Mouse (Mus musculus) forebrain, embryonic 15.5 days (tissue): ENCODE measurements around the gene Lrrc8d. TPM values are rescaled to one million over a fixed set of nuclear protein-coding genes. Genes with fewer than 3 reads are reported as not detected.

Experiments
- ATAC-seq: fragments of 200-750 bp; cut with Nextera tagmentation; replicated peaks from 2 replicates; pipeline ENCODE4 v1.8.0; 2017; ENCODE audit warnings: mild to moderate bottlenecking, moderate TSS enrichment, moderate library complexity
- H3K27ac ChIP-seq: fragments of 300-500 bp; sonication (generic); replicated peaks from 2 replicates; pipeline ENCODE4 v1.5.1; 2015; ENCODE audit warnings: mild to moderate bottlenecking, inconsistent platforms
- H3K27me3 ChIP-seq: fragments of 300-500 bp; sonication (generic); 2 replicates; pipeline ENCODE4 v1.6.1; 2015; ENCODE audit warnings: inconsistent platforms
- H3K36me3 ChIP-seq: fragments of 300-500 bp; sonication (generic); 2 replicates; pipeline ENCODE4 v1.6.1; 2015; ENCODE audit warnings: mild to moderate bottlenecking, inconsistent platforms
- H3K4me1 ChIP-seq: fragments of 300-500 bp; sonication (generic); 2 replicates; pipeline ENCODE4 v1.6.1; 2015; ENCODE audit warnings: inconsistent platforms
- H3K4me2 ChIP-seq: fragments of 300-500 bp; sonication (generic); replicated peaks from 2 replicates; pipeline ENCODE4 v1.6.1; 2015; ENCODE audit warnings: mild to moderate bottlenecking, inconsistent platforms
- H3K4me3 ChIP-seq: fragments of 300-500 bp; sonication (generic); 2 replicates; pipeline ENCODE4 v1.5.1; 2015; ENCODE audit warnings: mild to moderate bottlenecking, inconsistent platforms
- H3K9ac ChIP-seq: fragments of 300-500 bp; sonication (generic); replicated peaks from 2 replicates; pipeline ENCODE4 v1.6.1; 2015; ENCODE audit warnings: mild to moderate bottlenecking, inconsistent platforms
- H3K9me3 ChIP-seq: fragments of 300-500 bp; sonication (generic); 2 replicates; pipeline ENCODE4 v1.6.1; 2016; ENCODE audit warnings: inconsistent platforms
- WGBS: fragments of 180-500 bp; shearing (Covaris S2); methylation state at CpG from one replicate; pipeline ENCODE4 v1.1.7; 2015; ENCODE audit warnings: mixed read lengths; 5-methylcytosine and 5-hydroxymethylcytosine counted together
- polyA plus RNA-seq: library from polyadenylated mRNA; unstranded; fragments of >200 nt; fragmentation: Nextera tagmentation; extraction: Ambion mirVana; gene quantifications from 2 replicates; pipeline ENCODE4 v1.2.1, GENCODE M21; 2015

Lrrc8d gene
- 33.9 and 38.2 TPM in 2 replicates for polyA plus RNA-seq

DNA sequence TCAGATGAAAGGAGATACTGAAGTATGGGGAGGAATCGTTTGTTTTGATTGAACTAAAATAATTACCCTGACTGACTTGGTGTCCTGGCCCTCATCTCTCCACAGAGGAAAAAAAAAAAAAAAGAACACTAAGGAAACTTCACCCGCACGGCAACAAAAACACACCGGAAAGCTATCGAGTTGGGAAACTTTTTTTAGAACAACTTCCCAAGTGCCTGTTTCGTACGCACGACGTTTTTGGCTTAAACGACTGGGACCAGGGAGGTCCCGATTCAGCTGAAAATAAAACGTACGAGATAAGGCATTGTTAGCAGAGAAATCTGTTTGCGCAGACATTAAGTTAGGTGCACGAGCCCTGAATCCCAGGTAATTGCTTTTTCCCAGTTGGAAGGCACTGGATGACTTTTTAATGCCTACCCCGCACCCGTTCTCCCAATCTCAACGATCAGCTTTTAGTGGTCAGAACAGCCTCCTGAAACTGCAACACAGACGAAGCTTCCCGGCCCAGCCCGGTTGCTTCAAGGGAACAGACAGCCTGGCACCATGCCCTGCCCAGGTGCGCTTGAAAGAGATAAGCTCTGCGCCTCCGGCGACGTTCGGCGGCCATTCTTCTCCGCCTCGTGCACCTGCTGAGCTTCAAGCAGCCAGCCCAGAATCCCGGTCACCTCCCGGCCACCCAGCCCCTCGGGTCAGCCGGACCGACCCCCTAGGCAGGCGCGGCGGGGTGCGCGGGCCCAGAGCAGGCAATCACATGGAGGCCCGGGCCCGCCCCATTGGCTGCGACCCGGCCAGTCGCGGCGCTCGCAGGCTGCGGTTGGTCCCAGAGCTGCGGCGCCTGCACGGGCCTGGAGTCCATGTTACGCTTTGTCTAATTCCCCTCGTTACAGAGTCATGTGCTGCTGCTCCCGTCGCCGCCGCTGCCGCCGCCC is at the start of gene Lrrc8d:
Gene Lrrc8d (plus strand): TSS at position 829 of the 929 bp plus-strand sequence.
- peak; percentile 98 for ATAC-seq
- Histone ChIP-seq H3K4me1 (peaks cover 45% of the 10 kb centered on the region), H3K4me2 (peak within 1 kb of the TSS; percentile 58), H3K9me3 (no peaks in the 10 kb centered on the region), H3K9ac (peak within 1 kb of the TSS; percentile 98), H3K4me3 (peak within 1 kb of the TSS; percentile 80), H3K36me3 (no peaks in the 10 kb centered on the region), H3K27ac (peak within 1 kb of the TSS; percentile 93), H3K27me3 (no peaks in the 10 kb centered on the region)
- 1% methylated on average over 60 of the region's 60 CpGs for WGBS

DNA sequence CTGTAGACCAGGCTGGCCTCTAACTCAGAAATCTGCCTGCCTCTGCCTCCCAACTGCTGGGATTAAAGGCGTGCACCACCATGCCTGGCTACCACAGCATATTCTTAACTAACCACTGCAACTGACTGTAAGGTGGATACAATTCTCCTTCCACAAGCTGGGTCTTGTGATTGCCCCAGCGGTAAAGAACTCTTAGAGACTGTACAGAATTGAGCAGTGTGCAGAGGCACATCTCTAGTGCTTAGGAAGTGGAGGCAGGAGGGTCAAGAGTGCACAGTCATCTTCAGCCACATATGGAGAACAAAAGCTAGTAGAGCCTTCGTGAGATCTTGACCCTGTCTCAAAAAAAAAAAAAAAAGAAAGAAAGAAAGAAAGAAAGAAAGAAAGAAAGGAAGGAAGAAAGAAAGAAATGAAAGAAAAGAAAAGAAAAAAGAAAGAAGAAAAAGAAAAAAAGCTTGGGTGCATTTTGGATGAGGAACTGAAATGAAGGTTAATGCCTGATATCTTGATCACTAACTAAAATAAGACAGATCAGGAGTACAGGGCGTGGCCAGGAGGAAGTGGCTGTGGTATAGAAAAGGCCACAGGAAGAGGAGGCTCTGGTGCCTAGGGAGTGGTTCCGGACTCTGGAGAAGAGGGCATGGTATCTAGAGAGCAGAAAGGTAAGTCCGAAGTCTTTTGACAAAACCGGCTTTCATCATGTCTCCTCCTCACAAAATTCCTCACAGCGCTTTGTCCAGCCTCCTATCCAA is 48.9 kb upstream of the Lrrc8d start:
- no peaks in the 10 kb centered on the region for H3K36me3 ChIP-seq
- no peak overlapping the region for H3K27ac ChIP-seq
- no peak overlapping the region for H3K4me2 ChIP-seq
- no peak overlapping the region for H3K4me3 ChIP-seq
- no peaks in the 10 kb centered on the region for H3K27me3 ChIP-seq
- peaks cover 14% of the 10 kb centered on the region for H3K4me1 ChIP-seq
- ATAC-seq = no peak
- 91% methylated on average over 8 of the region's 8 CpGs for WGBS
- no peaks in the 10 kb centered on the region for H3K9me3 ChIP-seq
- H3K9ac ChIP-seq = no peak overlapping the region

DNA sequence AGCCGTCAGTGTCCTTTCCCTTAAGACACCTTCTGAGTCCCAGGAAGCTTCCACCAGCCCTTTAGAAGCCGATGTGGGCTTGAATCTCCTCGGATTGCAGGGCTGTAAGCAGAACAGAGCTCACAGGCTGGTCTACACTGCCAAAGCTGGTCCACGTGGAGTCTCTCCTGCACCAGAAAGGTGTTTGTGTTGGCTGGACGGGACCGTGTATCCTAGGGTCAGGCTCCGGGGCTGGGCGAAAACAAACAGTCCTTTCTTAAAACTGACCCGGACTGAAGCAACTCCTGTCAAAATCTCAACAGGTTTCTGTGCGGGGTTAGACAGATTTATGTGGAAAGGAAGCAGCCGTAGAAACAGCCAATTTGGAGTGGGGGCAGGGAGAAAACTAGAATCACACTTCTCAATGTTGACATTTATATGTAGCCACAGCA is 48.2 kb upstream of the Lrrc8d start:
- H3K4me1 ChIP-seq = peaks cover 14% of the 10 kb centered on the region
- WGBS = 86% methylated on average over 11 of the region's 11 CpGs
- no peaks in the 10 kb centered on the region for H3K36me3 ChIP-seq
- no peak overlapping the region for H3K4me2 ChIP-seq
- H3K27ac ChIP-seq = no peak overlapping the region
- H3K9me3 ChIP-seq = no peaks in the 10 kb centered on the region
- no peak for ATAC-seq
- no peaks in the 10 kb centered on the region for H3K27me3 ChIP-seq
- H3K9ac ChIP-seq = no peak overlapping the region
- H3K4me3 ChIP-seq = no peak overlapping the region

DNA sequence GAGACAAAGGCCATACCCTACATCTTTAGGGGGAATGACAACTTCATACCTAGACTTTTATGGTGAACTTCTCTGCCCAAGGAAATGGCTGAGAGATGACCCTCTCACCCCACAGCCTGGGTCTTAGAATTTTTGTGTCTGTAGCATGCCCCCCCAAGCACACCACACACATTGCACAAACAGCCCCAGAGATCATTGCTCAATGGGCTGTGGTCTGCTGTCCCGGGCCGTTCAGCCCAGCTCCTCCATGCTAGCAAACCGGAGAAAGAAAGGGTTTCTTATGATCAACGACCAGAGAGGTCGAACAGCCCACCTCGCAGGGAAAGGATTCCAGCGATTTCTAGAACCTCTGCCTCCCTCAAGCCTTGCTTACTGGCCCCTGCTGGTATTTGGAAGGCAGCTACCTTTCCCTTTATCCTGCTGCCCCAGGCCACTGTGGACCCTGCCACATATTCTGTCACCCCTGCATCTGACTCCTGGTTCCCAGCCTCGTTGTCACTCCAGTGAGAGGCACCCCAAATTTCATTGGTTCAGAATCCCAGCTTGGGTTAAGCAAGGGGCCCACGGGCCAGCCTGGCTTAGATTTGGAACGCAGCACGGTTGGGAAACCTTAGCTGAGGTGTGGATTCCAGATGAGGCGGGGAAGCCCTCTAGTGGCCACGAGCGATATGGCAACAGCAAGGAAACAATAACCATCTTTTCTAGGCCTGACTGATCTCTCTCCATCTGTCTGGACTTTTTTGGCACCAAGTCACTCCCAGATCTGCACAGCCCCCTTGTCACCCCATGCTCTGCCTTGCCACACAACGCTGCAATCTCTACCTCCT is 45.3 kb upstream of the Lrrc8d start:
- peak; percentile 79 for ATAC-seq
- no peak overlapping the region for H3K4me2 ChIP-seq
- no peaks in the 10 kb centered on the region for H3K36me3 ChIP-seq
- H3K4me3 ChIP-seq = no peak overlapping the region
- WGBS = 29% methylated on average over 15 of the region's 15 CpGs
- H3K9ac ChIP-seq = no peak overlapping the region
- peaks cover 12% of the 10 kb centered on the region for H3K4me1 ChIP-seq
- no peak overlapping the region for H3K27ac ChIP-seq
- no peaks in the 10 kb centered on the region for H3K27me3 ChIP-seq
- no peaks in the 10 kb centered on the region for H3K9me3 ChIP-seq

DNA sequence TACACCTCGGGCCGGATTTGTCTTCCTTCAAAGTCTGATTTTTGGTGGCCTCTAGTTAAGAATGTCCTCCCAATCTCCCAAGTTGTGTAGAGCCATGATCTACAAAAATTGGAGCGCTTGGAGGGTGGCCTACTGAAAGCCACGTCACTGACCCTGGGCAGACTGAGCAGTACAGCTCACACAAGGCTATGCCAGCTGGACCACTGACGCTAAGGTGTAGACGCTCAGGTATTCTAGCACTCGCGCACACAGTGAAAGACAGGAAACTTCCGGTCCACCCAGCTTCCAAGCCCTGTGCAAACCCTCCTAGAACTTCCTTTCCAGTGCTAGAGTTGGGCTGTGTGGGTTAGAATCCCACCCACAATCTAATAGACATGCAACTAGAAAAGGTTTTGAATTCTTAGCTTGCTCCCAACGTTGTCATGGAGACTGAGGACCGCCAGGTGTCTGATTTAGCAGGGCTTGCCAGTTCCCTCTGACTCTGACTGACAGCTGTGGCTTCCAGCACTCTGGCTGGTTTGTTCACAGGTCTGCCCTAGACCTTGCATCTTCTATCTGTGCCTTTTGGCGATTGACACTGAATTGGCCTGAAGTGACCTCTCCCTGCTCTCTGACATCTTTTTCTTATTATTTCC is 44.6 kb upstream of the Lrrc8d start:
- Histone ChIP-seq H3K27me3 (no peaks in the 10 kb centered on the region), H3K36me3 (no peaks in the 10 kb centered on the region), H3K4me2 (no peak overlapping the region), H3K9me3 (no peaks in the 10 kb centered on the region), H3K9ac (no peak overlapping the region), H3K4me3 (no peak overlapping the region), H3K4me1 (peaks cover 12% of the 10 kb centered on the region), H3K27ac (no peak overlapping the region)
- ATAC-seq = peak; percentile 55
- 68% methylated on average over 12 of the region's 12 CpGs for WGBS

DNA sequence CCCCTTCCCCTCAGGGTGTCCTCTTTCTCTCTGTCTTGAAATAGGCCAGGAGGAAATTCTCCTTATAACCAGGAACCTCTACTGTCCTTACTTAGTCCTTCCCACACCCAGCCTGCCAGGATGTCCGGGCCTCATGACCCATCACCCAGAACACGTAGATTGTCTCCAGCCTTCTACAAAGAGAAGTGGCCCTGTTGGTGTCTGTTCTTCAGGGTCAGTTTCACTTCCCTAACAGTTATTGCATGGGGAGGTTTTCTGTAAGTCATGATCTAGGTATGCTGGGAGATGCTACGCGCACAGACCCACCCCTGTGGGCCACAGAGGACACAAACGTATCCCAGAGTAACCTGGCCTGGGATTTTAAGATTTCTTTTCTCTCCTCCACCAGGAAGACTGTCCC is 37.9 kb upstream of the Lrrc8d start:
- Histone ChIP-seq H3K9me3 (no peaks in the 10 kb centered on the region), H3K4me1 (no peaks in the 10 kb centered on the region), H3K4me3 (no peak overlapping the region), H3K9ac (no peak overlapping the region), H3K27ac (no peak overlapping the region), H3K36me3 (no peaks in the 10 kb centered on the region), H3K4me2 (no peak overlapping the region), H3K27me3 (no peaks in the 10 kb centered on the region)
- no peak for ATAC-seq
- 92% methylated on average over 5 of the region's 5 CpGs for WGBS

DNA sequence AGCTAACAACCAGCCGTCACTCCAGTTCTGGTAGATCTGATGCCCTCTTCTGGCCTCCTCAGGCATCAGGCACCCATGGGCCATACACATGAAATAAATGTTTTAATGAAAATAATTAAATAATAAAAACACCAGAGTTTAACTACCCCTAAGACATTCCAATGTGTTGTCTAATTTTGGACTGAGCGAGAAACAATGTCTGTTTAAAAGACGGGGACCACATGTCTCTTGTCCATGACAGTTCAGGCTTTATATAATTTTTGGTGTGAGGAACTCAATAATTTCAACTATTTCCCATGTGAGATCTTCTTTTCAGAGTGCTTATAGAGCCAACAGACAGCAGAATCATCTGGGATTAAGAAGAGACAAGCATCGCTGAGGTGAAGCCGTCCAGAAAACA is 32.8 kb upstream of the Lrrc8d start:
- H3K4me3 ChIP-seq = no peak overlapping the region
- H3K27ac ChIP-seq = no peak overlapping the region
- H3K36me3 ChIP-seq = no peaks in the 10 kb centered on the region
- no peak for ATAC-seq
- H3K4me2 ChIP-seq = no peak overlapping the region
- no peaks in the 10 kb centered on the region for H3K4me1 ChIP-seq
- H3K9ac ChIP-seq = no peak overlapping the region
- no peaks in the 10 kb centered on the region for H3K9me3 ChIP-seq
- no peaks in the 10 kb centered on the region for H3K27me3 ChIP-seq
- WGBS = 94% methylated on average over 5 of the region's 5 CpGs

DNA sequence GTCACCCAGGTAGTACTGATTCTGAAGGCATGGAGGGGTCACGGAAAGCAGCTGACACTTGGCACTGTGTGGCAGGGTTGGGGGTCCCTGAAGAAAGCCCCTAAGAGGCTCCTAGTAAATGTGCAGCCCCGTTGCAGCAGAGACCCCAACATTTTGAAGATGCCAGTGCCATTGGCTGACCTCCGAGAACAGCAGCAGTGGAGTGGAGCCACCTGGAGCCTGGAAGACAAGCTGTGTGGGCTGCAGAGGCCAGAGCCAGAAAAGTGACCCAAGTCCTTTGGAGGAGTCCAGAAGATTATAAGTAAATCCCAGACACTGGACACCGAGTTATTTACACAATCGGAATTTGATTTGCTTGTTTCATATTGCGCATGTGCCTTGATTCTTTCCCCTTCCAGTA is 32.4 kb upstream of the Lrrc8d start:
- H3K27me3 ChIP-seq = no peaks in the 10 kb centered on the region
- 87% methylated on average over 6 of the region's 6 CpGs for WGBS

DNA sequence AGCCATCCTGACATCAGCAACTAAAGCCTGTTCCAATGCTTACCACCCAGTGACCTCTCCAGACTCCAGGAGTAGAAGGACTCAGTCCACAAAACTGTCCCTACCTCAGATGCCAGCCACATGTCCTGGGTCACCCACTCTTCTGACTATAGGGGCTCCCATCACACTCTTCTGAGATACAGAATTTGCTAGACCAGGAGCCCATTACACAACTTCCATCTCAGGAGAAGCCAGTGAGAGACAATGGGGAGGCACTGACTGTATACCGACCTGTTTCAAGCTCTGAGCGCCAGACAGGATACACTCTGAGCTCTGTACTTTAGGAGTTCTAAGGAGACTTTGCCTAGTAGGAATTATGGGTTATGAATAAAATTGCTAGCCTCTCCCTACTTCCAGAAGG is 30.7 kb upstream of the Lrrc8d start:
- H3K4me3 ChIP-seq = no peak overlapping the region
- no peak overlapping the region for H3K4me2 ChIP-seq
- H3K36me3 ChIP-seq = no peaks in the 10 kb centered on the region
- 96% methylated on average over 2 of the region's 2 CpGs for WGBS
- no peak overlapping the region for H3K9ac ChIP-seq
- H3K27ac ChIP-seq = no peak overlapping the region
- H3K9me3 ChIP-seq = no peaks in the 10 kb centered on the region
- ATAC-seq = no peak
- no peaks in the 10 kb centered on the region for H3K4me1 ChIP-seq
- no peaks in the 10 kb centered on the region for H3K27me3 ChIP-seq

More for the DNA sequence above, 32.4 kb upstream of the Lrrc8d start:
- ATAC-seq = no peak
- Histone ChIP-seq H3K4me3 (no peak overlapping the region), H3K36me3 (no peaks in the 10 kb centered on the region), H3K9me3 (no peaks in the 10 kb centered on the region), H3K27ac (no peak overlapping the region), H3K4me2 (no peak overlapping the region), H3K4me1 (no peaks in the 10 kb centered on the region), H3K9ac (no peak overlapping the region)

DNA sequence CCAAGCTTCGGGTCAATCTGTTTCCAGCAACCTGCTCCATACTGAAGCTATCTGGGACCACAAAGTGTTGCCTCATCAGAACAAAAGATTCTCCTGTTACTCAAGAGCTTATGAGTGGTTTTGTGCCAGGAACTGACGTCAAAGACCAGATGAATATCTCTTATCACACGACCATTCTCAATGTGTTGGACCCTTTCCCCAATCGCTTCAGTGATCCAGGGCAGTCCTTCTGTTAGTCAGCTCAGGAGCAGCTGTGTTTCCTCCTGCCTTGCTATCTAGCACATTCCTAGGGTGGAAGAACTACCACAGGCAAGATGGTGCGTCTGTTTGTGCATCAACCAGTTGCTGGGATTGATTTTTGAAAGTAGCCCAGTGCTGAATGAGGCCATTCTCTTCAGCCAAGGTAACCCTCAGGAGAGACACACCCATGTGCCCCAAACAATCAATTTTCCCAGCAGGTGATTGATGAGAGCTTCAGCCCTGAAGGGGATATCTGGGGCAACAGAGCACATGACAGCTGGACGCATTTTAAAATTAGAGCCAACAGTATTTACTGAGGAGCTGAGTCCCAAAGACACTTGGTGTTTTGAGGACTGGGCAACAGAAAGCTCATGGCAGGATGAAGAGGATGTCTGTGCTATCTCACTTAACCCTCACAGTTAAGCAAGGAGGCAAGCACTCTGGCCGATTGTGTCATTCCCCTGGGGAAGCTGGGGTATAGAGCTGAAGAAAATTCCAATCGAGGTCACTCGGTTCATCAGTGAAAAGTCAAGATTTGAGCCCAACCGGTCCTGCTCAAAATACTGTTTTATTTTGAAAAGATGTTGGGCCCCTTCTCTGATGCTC is 30.0 kb upstream of the Lrrc8d start:
- no peak overlapping the region for H3K27ac ChIP-seq
- WGBS = 76% methylated on average over 10 of the region's 10 CpGs
- ATAC-seq = no peak

DNA sequence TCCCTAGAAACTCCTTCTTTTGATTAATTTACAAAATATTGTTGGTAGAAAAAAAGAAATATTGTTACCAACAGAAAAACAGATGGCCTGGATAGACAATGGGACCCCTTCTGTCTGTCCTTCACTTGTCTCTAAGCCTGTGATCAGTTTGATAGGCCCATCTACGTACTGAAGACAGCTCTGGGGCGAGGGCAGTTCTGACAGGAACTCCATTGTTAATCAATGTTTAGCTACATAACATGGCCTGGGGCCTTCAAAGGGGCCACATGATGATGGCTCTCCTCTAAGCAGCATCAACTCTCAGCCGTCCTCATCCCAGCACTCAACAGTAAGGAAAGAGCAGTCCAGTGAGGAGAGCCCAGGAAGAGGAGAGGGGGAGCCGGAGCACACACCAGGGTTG is 27.4 kb upstream of the Lrrc8d start:
- H3K4me1 ChIP-seq = no peaks in the 10 kb centered on the region
- 61% methylated on average over 4 of the region's 4 CpGs for WGBS
- H3K9me3 ChIP-seq = no peaks in the 10 kb centered on the region
- H3K36me3 ChIP-seq = no peaks in the 10 kb centered on the region
- no peak overlapping the region for H3K27ac ChIP-seq
- no peak overlapping the region for H3K4me2 ChIP-seq
- H3K9ac ChIP-seq = no peak overlapping the region
- ATAC-seq = no peak
- H3K27me3 ChIP-seq = no peaks in the 10 kb centered on the region
- no peak overlapping the region for H3K4me3 ChIP-seq

More for the DNA sequence above, 30.0 kb upstream of the Lrrc8d start:
- H3K27me3 ChIP-seq = no peaks in the 10 kb centered on the region
- H3K36me3 ChIP-seq = no peaks in the 10 kb centered on the region
- H3K9me3 ChIP-seq = no peaks in the 10 kb centered on the region
- no peak overlapping the region for H3K9ac ChIP-seq
- H3K4me3 ChIP-seq = no peak overlapping the region
- H3K4me1 ChIP-seq = no peaks in the 10 kb centered on the region
- H3K4me2 ChIP-seq = no peak overlapping the region
